Mouse (Mus musculus): Measurements from ENCODE around the gene Sept5.

The Sept5 gene

DNA sequence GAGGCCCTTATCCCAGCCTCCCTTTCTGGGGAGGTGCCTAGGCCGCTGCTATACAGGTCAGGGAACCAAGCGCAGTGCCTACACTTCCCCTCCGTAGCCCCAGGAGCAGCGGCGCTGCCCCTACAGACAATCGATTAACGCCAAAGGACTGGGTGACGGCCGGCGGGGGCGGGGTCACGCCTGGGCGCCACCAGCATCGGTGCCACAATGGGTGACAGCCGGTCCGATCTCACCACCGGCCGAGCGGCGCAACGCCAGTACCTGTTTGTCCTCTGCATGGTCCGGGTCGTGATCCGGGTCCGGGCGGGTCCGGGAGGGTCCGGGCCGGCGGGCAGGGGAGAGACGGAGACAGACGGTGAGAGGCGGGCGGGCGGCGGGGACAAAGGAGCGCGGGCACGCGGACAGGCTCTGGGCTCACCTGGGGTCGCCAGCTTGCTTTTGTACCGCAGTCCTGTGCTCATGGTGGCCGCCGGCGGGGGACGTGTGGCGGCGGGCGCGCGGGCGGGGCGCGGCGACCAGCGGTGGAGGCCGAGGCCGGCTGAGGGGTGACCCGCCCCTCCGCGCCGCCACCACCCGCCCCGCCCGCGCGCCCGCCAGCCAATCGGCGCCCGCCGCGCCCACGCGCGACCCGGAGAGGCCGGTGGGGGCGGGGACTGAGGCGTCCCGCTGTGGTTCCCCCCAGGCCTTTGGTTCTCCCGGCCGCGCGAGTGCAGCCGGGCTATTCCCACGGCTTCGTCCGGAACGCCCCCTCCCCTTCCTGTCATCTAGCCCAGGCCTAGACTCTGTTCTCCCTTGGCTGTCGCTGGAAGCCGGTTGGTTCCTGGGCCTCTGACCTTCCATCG, at the start of gene Sept5:
Sept5 (minus strand) TSS at position 565 of the 842 bp plus-strand sequence.
- DNase-seq: peak; percentile 57 to 69

DNA sequence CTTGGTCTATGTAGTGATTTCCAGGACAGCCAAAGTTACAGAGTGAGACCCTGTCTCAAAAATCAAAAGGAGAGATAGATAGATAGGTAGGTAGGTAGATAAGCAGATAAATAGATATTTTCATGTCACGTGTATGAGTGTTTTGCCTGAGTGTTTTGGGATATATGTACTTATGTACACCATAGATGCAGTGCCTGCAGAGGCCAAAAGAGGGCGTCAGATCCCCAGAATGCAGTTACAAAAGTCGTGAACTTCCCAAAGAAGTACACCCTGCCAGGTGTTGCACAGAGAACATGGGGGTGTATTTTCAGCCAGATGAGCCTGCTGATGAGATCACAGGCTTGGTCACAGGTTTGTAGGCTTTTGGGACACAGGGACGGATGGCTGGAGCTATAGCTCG, 49.4 kb upstream of the Sept5 start:
- no peak for DNase-seq

GRCm38 (mm10) chr16:18677746-18678679, 48.3 kb upstream of the Sept5 start:
- peak; percentile 64 to 74 for DNase-seq

DNA sequence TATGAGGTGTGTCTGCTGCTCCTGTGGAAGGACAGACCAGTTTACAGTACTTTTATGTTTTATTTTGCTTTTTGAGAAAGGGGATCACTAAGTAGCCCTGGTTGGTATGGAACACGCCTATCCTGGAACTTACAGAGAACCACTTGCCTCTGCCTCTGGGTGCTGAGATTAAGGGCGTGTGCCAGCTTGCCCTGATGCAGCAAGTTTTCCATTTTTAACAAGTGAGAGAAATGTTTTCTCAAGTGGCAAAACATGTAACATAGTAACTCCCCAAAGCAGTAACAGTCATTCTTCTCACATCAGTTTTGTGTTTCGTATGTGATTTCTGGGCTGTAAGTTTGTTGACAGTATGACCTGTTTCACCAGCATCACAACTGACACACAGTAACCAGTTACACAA, 43.3 kb upstream of the Sept5 start:
- DNase-seq: no peak

- no peak for DNase-seq
These were observed 42.3 kb upstream of the Sept5 start for GRCm38 (mm10) chr16:18672027-18672426.

- DNase-seq: no peak
These were observed 40.2 kb upstream of the Sept5 start for GRCm38 (mm10) chr16:18669914-18670313.

- no peak for DNase-seq
These were observed 28.8 kb upstream of the Sept5 start for GRCm38 (mm10) chr16:18658597-18658996.

- peak in 1 of 2 experiments; percentile 18 for DNase-seq
These were observed 25.8 kb upstream of the Sept5 start for GRCm38 (mm10) chr16:18655372-18656098.

DNA sequence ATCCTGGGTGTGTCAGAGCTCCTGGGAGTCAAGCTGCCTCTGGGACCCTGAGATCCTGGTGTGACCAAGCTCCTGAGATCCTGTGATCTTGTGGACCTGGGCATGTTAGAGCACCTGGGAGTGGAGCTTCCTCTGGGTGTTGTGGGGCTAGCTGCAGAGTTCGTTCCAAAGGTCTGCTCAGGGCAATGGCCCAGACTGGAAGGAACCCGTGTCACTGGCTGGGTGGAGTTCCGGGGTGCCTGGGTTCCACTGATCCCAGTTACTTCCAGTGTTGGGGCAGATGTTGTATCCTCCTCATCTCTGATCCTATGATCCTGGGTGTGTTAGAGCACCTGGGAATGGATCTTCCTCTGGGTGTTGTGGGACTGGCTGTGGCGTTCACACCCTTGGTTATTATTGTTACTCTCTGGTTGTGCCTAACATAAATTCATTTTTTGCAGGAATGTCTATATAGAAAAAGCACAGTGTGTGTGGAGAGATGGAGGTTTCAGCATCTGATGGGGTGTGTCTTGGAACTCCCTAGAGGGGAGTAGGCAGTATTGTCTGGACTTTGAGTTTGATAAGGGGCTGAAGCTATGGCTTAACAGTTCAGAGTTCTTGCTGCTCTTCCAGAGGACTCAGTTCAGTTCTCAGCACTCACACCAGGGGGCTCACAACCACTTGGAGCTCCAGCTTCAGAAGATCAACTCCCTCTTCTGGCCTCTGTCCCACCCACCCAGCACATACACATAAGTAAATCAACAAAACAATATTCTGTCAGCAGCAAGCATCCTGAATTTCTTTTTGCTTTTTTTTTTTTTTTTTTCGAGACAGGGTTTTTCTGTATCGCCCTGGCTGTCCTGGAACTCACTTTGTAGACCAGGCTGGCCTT, 23.8 kb upstream of the Sept5 start:
- DNase-seq: no peak

GRCm38 (mm10) chr16:18649126-18649525, 19.4 kb upstream of the Sept5 start:
- no peak for DNase-seq

GRCm38 (mm10) chr16:18645329-18645728, 15.6 kb upstream of the Sept5 start:
- no peak for DNase-seq

- no peak for DNase-seq
These were observed 14.7 kb upstream of the Sept5 start for GRCm38 (mm10) chr16:18644485-18644884.

DNA sequence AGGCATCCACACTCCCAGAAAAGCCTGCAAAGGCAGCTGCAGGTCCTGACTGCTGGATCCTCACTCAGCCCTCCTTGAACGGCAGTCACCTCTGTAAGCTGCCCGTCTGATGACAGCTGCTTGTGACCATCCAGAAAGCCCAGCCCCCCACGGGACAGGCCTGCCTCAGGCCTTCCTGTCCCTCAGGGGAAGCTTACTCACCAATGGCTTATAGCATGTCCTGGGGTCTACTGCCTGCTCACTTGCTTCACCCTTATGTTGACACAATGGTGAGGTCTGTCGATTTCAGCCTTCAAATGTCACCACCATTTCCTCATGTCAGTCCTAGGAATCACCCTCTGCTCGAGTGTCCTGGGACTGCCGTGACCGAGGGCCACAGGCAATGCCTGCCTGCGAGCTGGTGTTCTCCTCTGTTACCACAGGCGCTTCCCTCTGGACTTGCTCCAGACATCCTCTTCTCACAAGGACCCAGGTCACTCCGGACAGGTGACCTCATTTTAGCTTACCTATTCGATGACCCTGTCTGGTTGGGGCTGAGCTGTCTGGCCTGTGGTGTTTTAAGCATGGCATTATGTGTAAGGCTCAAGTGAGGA, 13.7 kb upstream of the Sept5 start:
- DNase-seq: no peak

GRCm38 (mm10) chr16:18642897-18643296, 13.1 kb upstream of the Sept5 start:
- DNase-seq: no peak

DNA sequence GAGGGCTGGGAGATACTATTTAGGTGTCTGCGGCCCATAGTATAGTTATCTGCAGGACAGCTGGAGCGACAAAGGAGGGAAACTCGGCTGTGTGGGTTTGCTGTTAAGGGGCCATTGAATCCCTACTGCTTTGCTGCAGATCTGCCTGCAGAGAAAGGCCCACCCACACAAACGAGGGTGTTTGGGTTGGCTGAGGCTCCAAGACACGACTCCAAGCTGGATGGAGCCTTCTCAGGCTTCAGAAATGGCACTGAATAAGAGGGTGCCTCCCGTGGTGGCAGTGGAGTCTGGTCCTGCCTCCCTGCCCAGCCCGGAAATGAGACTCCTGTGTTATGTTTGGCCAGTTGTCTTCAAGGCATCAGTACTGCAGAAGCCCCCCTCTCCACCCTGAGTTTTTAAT, 12.5 kb upstream of the Sept5 start:
- no peak for DNase-seq

DNA sequence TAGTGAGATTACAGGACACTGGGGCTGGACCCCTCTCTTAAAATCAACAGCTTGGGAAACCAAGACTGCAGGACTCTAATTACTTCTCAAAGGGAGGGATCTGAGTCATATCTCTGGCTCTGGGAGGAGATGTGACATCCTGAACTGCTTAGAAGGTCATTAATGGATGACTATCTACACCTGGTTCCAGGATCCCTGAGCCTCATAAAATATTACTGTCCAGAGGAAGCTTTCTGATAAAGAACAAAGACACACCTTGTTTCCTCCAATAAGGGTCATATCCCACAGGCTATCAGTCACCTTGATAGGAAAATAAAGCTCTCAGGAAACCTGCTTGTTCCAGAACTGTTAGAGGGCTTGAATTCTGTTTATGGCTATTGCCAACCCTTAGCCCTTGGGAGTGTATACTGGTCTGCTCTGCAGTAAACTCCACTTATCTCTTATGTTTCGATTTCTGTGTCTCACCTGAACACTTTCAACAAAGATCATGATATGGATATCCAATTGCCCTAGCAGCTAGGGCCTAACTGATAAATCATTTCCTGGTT, 9.7 kb upstream of the Sept5 start:
- no peak for DNase-seq

DNA sequence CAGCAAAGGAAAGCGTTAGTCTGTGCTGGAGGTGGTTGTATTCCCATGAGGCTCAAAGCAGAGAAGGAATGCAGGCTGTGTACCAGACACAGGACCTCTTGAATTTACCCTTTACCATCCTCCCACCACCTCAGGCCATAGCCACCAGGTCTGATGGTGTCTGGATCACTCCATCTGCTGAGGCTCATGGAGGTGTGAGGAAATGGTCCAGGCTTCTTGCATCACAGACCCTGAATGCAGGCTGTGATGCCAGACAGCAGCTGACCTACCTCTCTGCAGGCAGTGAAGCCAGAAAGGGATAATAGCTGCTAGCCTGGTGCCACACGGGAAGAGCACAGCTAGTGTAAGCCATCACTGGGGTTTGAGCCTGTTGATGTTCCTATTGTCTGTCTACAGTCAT, 8.6 kb upstream of the Sept5 start:
- no peak for DNase-seq

DNA sequence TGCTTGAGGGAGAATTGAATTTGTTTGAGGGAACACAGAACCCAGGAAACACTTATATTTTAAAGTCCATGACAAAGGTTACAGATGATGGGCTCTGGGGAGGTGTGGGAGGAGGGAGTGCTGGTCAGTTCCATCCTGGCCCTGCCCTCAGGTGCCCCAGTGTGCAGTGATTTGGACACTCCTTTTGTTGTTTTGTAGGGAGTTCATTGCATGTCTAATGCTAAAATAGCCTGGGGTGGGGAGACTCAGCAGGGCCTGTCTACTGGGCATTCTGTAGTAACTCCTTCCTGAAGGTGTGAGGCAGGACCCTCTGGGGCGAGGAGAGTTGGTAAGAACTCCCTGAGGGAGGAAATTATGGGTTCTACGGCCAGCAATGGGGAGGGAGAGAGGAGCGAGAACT, 7.0 kb upstream of the Sept5 start:
- no peak for DNase-seq

DNA sequence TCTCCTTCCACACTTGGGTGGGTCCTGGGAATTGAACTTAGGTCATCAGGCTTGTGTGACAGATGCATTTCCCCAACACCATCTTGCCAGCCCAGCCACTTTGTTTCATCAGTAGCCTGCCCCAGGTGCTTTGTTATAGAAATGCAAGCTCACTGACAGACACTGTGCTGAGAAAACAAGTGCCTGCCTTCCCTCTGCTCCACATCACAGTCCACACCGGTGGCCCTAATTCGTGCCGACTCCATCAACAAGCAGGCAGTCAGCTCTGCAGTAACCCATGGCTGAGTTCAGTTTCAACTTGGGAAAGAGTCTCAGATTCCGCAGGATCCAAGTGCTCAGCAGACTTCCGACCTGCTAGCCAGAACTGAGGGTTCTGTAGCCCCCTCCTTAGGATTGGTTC, 6.6 kb upstream of the Sept5 start:
- DNase-seq: no peak

DNA sequence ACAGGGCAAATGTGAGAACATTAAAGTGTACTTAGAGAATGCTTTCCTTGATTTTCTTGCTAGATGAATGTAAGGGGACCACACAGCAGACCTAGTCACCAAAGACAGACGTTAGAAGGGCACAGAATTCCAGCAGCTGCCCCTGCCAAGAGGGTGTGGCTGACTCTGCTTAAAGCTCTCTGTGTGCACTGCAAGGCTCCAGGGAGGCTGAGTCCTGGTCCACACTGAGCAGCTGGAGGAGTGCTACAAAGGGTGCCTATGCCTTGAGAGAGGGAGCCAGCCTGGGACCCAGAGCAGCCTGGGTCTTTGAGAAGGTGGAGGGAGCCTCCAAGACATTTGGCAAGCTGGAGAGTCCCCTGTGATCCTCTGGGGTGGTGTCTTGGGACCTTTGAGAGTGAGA, 3.6 kb upstream of the Sept5 start:
- no peak for DNase-seq

GRCm38 (mm10) chr16:18632816-18633215, 3.1 kb upstream of the Sept5 start:
- no peak for DNase-seq
